Mouse (Mus musculus) heart, embryonic 16.5 days (tissue): ENCODE measurements around the gene Mttp. TPM values are rescaled to one million over a fixed set of nuclear protein-coding genes. Genes with fewer than 3 reads are reported as not detected.

Experiments
- ATAC-seq: fragments of 200-750 bp; cut with Nextera tagmentation; replicated peaks from 2 replicates; pipeline ENCODE4 v1.8.0; 2017; ENCODE audit warnings: moderate number of reproducible peaks; ENCODE audit not compliant: insufficient read depth, low FRiP score; ENCODE audit errors: extremely low read depth
- H3K27ac ChIP-seq: fragments of 300-500 bp; sonication (generic); 2 replicates; pipeline ENCODE4 v1.5.1; 2014; ENCODE audit warnings: mild to moderate bottlenecking, low read length, control low read depth, moderate library complexity
- H3K27me3 ChIP-seq: fragments of 300-500 bp; sonication (generic); 2 replicates; pipeline ENCODE4 v1.6.1; 2014; ENCODE audit warnings: low read length, mixed read lengths; ENCODE audit not compliant: control insufficient read depth, insufficient read depth
- H3K36me3 ChIP-seq: fragments of 300-500 bp; sonication (generic); 2 replicates; pipeline ENCODE4 v1.6.1; 2014; ENCODE audit not compliant: control insufficient read depth, insufficient read depth
- H3K4me1 ChIP-seq: fragments of 300-500 bp; sonication (generic); 2 replicates; pipeline ENCODE4 v1.6.1; 2014; ENCODE audit warnings: low read length, mixed read lengths; ENCODE audit not compliant: control insufficient read depth, insufficient read depth
- H3K4me2 ChIP-seq: fragments of 300-500 bp; sonication (generic); 2 replicates; pipeline ENCODE4 v1.6.1; 2014; ENCODE audit warnings: low read depth, mild to moderate bottlenecking, control low read depth, low read length
- H3K4me3 ChIP-seq: fragments of 300-500 bp; sonication (generic); 2 replicates; pipeline ENCODE4 v1.5.1; 2014; ENCODE audit warnings: mild to moderate bottlenecking, control low read depth, low read length
- H3K9ac ChIP-seq: fragments of 300-500 bp; sonication (generic); 2 replicates; pipeline ENCODE4 v1.6.1; 2014; ENCODE audit warnings: low read length, control low read depth
- H3K9me3 ChIP-seq: fragments of 300-500 bp; sonication (generic); replicated peaks from 2 replicates; pipeline ENCODE4 v1.6.1; 2016; ENCODE audit warnings: low read length; ENCODE audit not compliant: control insufficient read depth
- WGBS: fragments of 180-500 bp; shearing (Covaris S2); extraction: QIAGEN DNeasy Blood & Tissue Kit; methylation state at CpG from one replicate; pipeline ENCODE4 v1.1.7; 2014; 5-methylcytosine and 5-hydroxymethylcytosine counted together
- polyA plus RNA-seq: library from polyadenylated mRNA; unstranded; fragments of >200 nt; fragmentation: Nextera tagmentation; extraction: Ambion mirVana; gene quantifications from 2 replicates; pipeline ENCODE4 v1.2.1, GENCODE M21; 2015

The Mttp gene
- polyA plus RNA-seq, 1 experiment from 2014 or later = 7.9 TPM

DNA sequence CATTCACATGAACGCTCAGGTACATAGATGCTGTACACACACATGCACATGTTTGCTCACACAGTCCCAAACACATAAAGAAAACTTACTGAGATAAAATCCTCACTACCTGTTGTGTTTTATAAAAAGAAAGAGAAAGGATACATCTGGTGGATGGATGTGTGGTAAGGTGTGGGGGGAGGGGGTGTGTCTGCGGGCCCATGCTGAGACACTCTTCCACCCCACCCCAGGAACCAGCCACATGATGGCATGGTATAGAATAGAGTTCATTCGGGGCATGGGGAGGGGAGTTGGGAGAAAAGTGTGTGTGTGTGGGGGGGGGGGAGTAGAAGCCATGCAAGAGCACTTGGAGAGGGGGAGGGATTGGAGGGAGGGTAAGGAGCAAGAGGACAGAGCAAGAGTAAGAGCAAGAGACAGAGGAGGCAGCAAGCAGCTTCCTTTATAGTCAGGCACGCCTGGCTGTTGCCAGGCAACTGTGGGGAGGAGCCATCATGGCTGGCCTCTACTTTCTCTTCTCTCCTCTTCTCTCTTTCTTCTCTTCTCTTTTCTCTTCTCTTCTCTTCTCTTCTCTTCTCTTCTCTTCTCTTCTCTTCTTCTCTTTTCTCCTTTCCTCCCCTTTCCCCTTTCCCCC, 17.9 kb upstream of the Mttp start:
- Histone ChIP-seq H3K4me1 (0 out of 2 replicates have a peak, but pooled peaks cover 2% of the 10 kb centered on the region), H3K27ac (no peak overlapping the region), H3K36me3 (no peaks in the 10 kb centered on the region), H3K4me3 (no peak overlapping the region), H3K27me3 (no peaks in the 10 kb centered on the region), H3K9me3 (no peaks in the 10 kb centered on the region), H3K4me2 (no peak overlapping the region), H3K9ac (no peak overlapping the region)
- 53% methylated on average over 4 of the region's 4 CpGs for WGBS
- no peak for ATAC-seq

GRCm38 (mm10) chr3:138161623-138162022, 16.9 kb upstream of the Mttp start:
- no peak overlapping the region for H3K9ac ChIP-seq
- 78% methylated on average over 10 of the region's 10 CpGs for WGBS

GRCm38 (mm10) chr3:138156651-138157050, 11.9 kb upstream of the Mttp start:
- no peaks in the 10 kb centered on the region for H3K9me3 ChIP-seq
- H3K27me3 ChIP-seq = no peaks in the 10 kb centered on the region
- no peak overlapping the region for H3K4me3 ChIP-seq
- no peak overlapping the region for H3K9ac ChIP-seq
- no peak overlapping the region for H3K4me2 ChIP-seq
- H3K36me3 ChIP-seq = peaks cover 4% of the 10 kb centered on the region
- no peak overlapping the region for H3K27ac ChIP-seq
- no peaks in the 10 kb centered on the region for H3K4me1 ChIP-seq
- no peak for ATAC-seq
- 79% methylated on average over 10 of the region's 10 CpGs for WGBS

More at GRCm38 (mm10) chr3:138161623-138162022, 16.9 kb upstream of the Mttp start:
- no peak overlapping the region for H3K4me2 ChIP-seq
- H3K4me3 ChIP-seq = no peak overlapping the region
- H3K27me3 ChIP-seq = no peaks in the 10 kb centered on the region
- no peaks in the 10 kb centered on the region for H3K9me3 ChIP-seq
- ATAC-seq = no peak
- no peak overlapping the region for H3K27ac ChIP-seq
- 0 out of 2 replicates have a peak, but pooled peaks cover 2% of the 10 kb centered on the region for H3K4me1 ChIP-seq
- no peaks in the 10 kb centered on the region for H3K36me3 ChIP-seq

DNA sequence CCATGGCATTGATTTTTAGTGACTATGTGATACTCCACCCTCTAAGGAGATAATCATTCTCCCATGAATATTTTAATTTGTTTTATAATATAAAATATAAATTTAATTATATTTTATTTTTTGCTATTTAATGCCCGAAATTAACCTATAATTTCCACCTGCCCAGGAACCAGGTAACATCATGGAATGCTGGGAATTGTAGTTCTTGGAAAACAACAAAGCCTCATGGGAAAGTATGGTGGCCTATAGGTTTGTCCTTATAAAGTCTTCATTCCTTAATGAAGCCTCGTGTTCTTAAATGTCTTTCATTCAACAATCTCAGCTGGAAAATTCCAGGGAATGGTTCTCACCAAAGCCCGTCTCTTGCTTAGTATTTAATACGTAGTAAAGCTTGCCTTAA, 10.3 kb upstream of the Mttp start:
- Histone ChIP-seq H3K9ac (no peak overlapping the region), H3K4me2 (no peak overlapping the region), H3K9me3 (no peaks in the 10 kb centered on the region), H3K27ac (no peak overlapping the region), H3K36me3 (peaks cover 6% of the 10 kb centered on the region), H3K27me3 (no peaks in the 10 kb centered on the region), H3K4me1 (no peaks in the 10 kb centered on the region), H3K4me3 (no peak overlapping the region)
- WGBS = 87% methylated on average over 4 of the region's 4 CpGs
- ATAC-seq = no peak

DNA sequence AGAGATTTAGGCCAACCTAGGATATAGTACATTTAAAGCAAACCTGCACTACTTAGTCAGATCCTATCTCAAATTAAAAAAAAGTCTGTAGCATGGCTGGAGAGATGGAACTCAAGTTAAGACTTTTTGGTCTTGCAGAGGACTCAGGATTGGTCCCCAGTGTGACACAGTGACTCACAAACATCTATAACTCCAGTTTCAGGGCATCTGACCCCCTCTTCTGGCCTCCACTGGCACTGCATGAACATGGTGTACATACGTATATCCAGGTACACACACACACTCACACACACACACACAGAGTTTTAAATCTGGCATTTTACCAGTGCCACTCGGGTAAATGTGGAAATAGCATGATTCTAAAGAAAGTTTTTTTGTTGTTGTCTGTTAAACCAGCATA, 4.0 kb upstream of the Mttp start:
- Histone ChIP-seq H3K4me1 (no peaks in the 10 kb centered on the region), H3K36me3 (peaks cover 16% of the 10 kb centered on the region), H3K9me3 (no peaks in the 10 kb centered on the region), H3K4me2 (no peak overlapping the region), H3K9ac (no peak overlapping the region), H3K27ac (no peak overlapping the region), H3K4me3 (no peak overlapping the region), H3K27me3 (no peaks in the 10 kb centered on the region)
- no peak for ATAC-seq
- 89% methylated on average over 2 of the region's 2 CpGs for WGBS

DNA sequence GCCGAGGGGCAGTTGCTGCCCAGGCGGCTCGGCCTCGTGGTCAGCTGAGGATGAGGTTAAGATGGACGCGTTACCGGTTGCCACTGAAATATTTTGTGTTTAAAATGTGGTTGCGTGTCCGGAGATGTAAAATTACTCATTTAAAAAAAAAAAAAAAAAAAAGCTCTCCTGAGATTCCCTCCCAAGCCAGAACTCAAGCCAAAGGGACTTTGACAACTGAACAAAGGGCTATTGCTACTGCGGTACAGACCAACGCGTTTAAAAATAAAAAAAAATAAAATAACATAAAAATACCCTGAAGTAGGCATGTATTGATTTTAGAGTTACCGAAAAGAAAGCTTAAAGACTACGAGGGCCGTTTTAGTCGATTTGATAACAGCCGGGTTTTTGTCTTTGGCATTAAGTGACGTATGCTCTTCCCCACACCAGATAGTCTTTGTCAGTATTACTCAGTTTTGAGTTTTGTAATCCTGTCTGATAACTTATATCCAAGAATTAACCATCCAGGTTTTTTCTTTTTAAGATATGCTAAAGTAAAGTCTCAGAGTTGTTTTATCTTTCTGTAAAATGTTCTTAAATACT, 617 bp downstream of the Mttp start:
- Histone ChIP-seq H3K9me3 (no peaks in the 10 kb centered on the region), H3K4me2 (peak overlapping the region; percentile 87), H3K36me3 (peaks cover 5% of the 10 kb centered on the region), H3K4me3 (peak overlapping the region; percentile 81), H3K4me1 (peaks cover 7% of the 10 kb centered on the region), H3K27ac (peak overlapping the region; percentile 100), H3K9ac (peak overlapping the region; percentile 91), H3K27me3 (no peaks in the 10 kb centered on the region)
- ATAC-seq = no peak
- under 1% methylated on average over 18 of the region's 18 CpGs for WGBS

- Histone ChIP-seq H3K36me3 (peaks cover under 1% of the 10 kb centered on the region), H3K9ac (peak within 1 kb of the TSS; percentile 91), H3K27me3 (no peaks in the 10 kb centered on the region), H3K4me1 (peaks cover 7% of the 10 kb centered on the region), H3K4me2 (peak within 1 kb of the TSS; percentile 87), H3K4me3 (peak within 1 kb of the TSS; percentile 81), H3K27ac (peak within 1 kb of the TSS; percentile 100), H3K9me3 (no peaks in the 10 kb centered on the region)
- ATAC-seq = peak; percentile 97
- WGBS = under 1% methylated on average over 70 of the region's 70 CpGs
These were observed 1.3 kb downstream of the Mttp start, which contains the start of gene Trmt10a for GRCm38 (mm10) chr3:138143315-138144059. TSS of gene Trmt10a (plus strand) at chr3:138143448.

DNA sequence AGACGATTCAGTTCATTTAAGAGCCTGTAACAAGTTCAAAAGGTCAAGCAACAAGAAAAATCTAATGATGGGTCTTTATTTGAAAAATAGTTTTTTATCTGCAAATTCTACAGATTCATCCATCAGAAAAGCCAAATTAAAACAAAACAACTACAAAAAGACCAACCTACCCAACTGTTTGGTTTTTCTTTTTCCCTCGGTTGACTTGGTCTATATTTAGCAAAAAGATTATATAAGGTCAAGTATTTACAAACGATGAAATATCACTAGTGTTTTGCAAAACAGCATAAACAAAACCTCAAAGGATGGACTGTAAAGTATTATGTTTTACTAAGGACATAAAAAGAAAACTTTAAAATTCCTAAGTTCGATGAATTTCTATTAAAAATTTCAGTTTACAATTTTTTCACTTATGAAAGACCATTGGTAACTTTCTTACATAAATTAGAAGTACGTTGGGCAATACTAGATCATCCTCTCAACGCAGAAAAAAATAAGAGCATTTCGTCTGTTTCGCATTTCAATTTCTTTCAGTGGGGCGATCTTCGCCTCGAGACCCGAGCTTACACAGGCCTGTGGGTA, 1.9 kb downstream of the Mttp start:
- H3K27me3 ChIP-seq = no peaks in the 10 kb centered on the region
- H3K4me1 ChIP-seq = peaks cover 7% of the 10 kb centered on the region
- WGBS = 3% methylated on average over 12 of the region's 12 CpGs
- H3K9me3 ChIP-seq = no peaks in the 10 kb centered on the region
- H3K9ac ChIP-seq = peak overlapping the region; percentile 85
- ATAC-seq = no peak
- no peaks in the 10 kb centered on the region for H3K36me3 ChIP-seq
- H3K4me2 ChIP-seq = peak overlapping the region; percentile 58
- peak overlapping the region; percentile 81 for H3K4me3 ChIP-seq
- peak overlapping the region; percentile 100 for H3K27ac ChIP-seq
